Mouse (Mus musculus): ENCODE data around the gene Zcchc18. TPM values are rescaled to one million over a fixed set of nuclear protein-coding genes. Genes with fewer than 3 reads are reported as not detected.

The Zcchc18 gene
- polyA plus RNA-seq, 2 experiments: 0.04 to 0.14 TPM

GRCm38 (mm10) chrX:137030916-137031315, 38.0 kb downstream of the Zcchc18 start:
- Histone ChIP-seq H3K9ac (replicated peaks) (no peak overlapping the region), H3K27me3 (ENCODE audit: control insufficient read depth, insufficient read depth, low read length) (no peaks in the 10 kb centered on the region), H3K36me3 (replicated peaks; ENCODE audit: control insufficient read depth, insufficient read depth, low read depth) (no peaks in the 10 kb centered on the region), H3K9me3 (ENCODE audit: control insufficient read depth, low read length) (no peaks in the 10 kb centered on the region), H3K27ac (no peak overlapping the region), H3K4me1 (replicated peaks; ENCODE audit: control insufficient read depth in 2 of 2, insufficient read depth in 2 of 2, low read length in 1 of 2) (no peaks in the 10 kb centered on the region), H3K4me3 (ENCODE audit: insufficient read depth in 1 of 2, low read depth in 2 of 2, low read length in 2 of 2) (no peak overlapping the region), H3K4me2 (ENCODE audit: low read depth) (no peak overlapping the region)
- ATAC-seq (ENCODE audit: insufficient read depth) (no peak), DNase-seq (ENCODE audit: low read depth in 3 of 3, low spot score in 3 of 3) (no peak)
- 85% methylated on average over 8 of the region's 8 CpGs for WGBS (ENCODE audit: insufficient replicate concordance)
- no peak for TF ChIP-seq CTCF (IDR thresholded peaks at IDR 0.05; ENCODE audit: low read depth)
- no peak for TF ChIP-seq EP300 (IDR thresholded peaks at IDR 0.05; ENCODE audit: low read depth)

- ATAC-seq (ENCODE audit: insufficient read depth) (no peak), DNase-seq (ENCODE audit: low read depth in 3 of 3, low spot score in 3 of 3) (no peak)
- no peaks in the 10 kb centered on the region for H3K36me3 ChIP-seq (replicated peaks; ENCODE audit: control insufficient read depth, insufficient read depth, low read depth)
- no peak overlapping the region for H3K27ac ChIP-seq
- no peaks in the 10 kb centered on the region for H3K4me1 ChIP-seq (replicated peaks; ENCODE audit: control insufficient read depth in 2 of 2, insufficient read depth in 2 of 2, low read length in 1 of 2)
- no peaks in the 10 kb centered on the region for H3K27me3 ChIP-seq (ENCODE audit: control insufficient read depth, insufficient read depth, low read length)
- no peak overlapping the region for H3K4me3 ChIP-seq (ENCODE audit: insufficient read depth in 1 of 2, low read depth in 2 of 2, low read length in 2 of 2)
- H3K9ac ChIP-seq (replicated peaks): no peak overlapping the region
- no peaks in the 10 kb centered on the region for H3K9me3 ChIP-seq (ENCODE audit: control insufficient read depth, low read length)
- no peak overlapping the region for H3K4me2 ChIP-seq (ENCODE audit: low read depth)
- no peak for TF ChIP-seq EP300 (IDR thresholded peaks at IDR 0.05; ENCODE audit: low read depth)
- no peak for TF ChIP-seq CTCF (IDR thresholded peaks at IDR 0.05; ENCODE audit: low read depth)
- 82% methylated on average over 5 of the region's 5 CpGs for WGBS (ENCODE audit: insufficient replicate concordance)
Observed at GRCm38 (mm10) chrX:137031726-137032125, 38.8 kb downstream of the Zcchc18 start.

- no peaks in the 10 kb centered on the region for H3K27me3 ChIP-seq (ENCODE audit: control insufficient read depth, insufficient read depth, low read length)
- H3K36me3 ChIP-seq (replicated peaks; ENCODE audit: control insufficient read depth, insufficient read depth, low read depth): no peaks in the 10 kb centered on the region
- WGBS (ENCODE audit: insufficient replicate concordance): 53% methylated on average over 4 of the region's 4 CpGs
- no peak for TF ChIP-seq CTCF (IDR thresholded peaks at IDR 0.05; ENCODE audit: low read depth)
- H3K9me3 ChIP-seq (ENCODE audit: control insufficient read depth, low read length): no peaks in the 10 kb centered on the region
- H3K4me3 ChIP-seq (ENCODE audit: insufficient read depth in 1 of 2, low read depth in 2 of 2, low read length in 2 of 2): no peak overlapping the region
- H3K4me2 ChIP-seq (ENCODE audit: low read depth): no peak overlapping the region
- DNase-seq (ENCODE audit: low read depth in 3 of 3, low spot score in 3 of 3): no peak
- H3K9ac ChIP-seq (replicated peaks): no peak overlapping the region
- H3K27ac ChIP-seq: no peak overlapping the region
- peaks cover 0 to 2% of the 10 kb centered on the region in 2 experiments; a peak in 1 of 4 replicates for H3K4me1 ChIP-seq (replicated peaks; ENCODE audit: control insufficient read depth in 2 of 2, insufficient read depth in 2 of 2, low read length in 1 of 2)
- no peak for ATAC-seq (ENCODE audit: insufficient read depth)
Observed at GRCm38 (mm10) chrX:137034322-137034721, 41.4 kb downstream of the Zcchc18 start.

GRCm38 (mm10) chrX:137037470-137037999, 44.6 kb downstream of the Zcchc18 start:
- Histone ChIP-seq H3K9ac (replicated peaks) (peak overlapping the region; percentile 63), H3K36me3 (replicated peaks; ENCODE audit: control insufficient read depth, insufficient read depth, low read depth) (no peaks in the 10 kb centered on the region), H3K27ac (no peak overlapping the region), H3K9me3 (ENCODE audit: control insufficient read depth, low read length) (no peaks in the 10 kb centered on the region), H3K4me1 (replicated peaks; ENCODE audit: control insufficient read depth in 2 of 2, insufficient read depth in 2 of 2, low read length in 1 of 2) (peaks cover 0 to 2% of the 10 kb centered on the region in 2 experiments; a peak in 1 of 4 replicates), H3K27me3 (ENCODE audit: control insufficient read depth, insufficient read depth, low read length) (no peaks in the 10 kb centered on the region), H3K4me3 (ENCODE audit: insufficient read depth in 1 of 2, low read depth in 2 of 2, low read length in 2 of 2) (peak overlapping the region; percentile 68 to 76), H3K4me2 (ENCODE audit: low read depth) (peak overlapping the region; percentile 65)
- ATAC-seq (ENCODE audit: insufficient read depth) (peak; percentile 27; the same call in 1 of the 2 replicates), DNase-seq (ENCODE audit: low read depth in 3 of 3, low spot score in 3 of 3) (no peak)
- 12% methylated on average over 12 of the region's 12 CpGs for WGBS (ENCODE audit: insufficient replicate concordance)
- TF ChIP-seq CTCF (IDR thresholded peaks at IDR 0.05; ENCODE audit: low read depth) (no peak), EP300 (IDR thresholded peaks at IDR 0.05; ENCODE audit: low read depth) (no peak)

GRCm38 (mm10) chrX:137038000-137038483, 45.1 kb downstream of the Zcchc18 start, which contains the start of gene Slc25a53:
TSS of gene Slc25a53 (minus strand) at chrX:137038302.
- no peak for TF ChIP-seq CTCF (IDR thresholded peaks at IDR 0.05; ENCODE audit: low read depth)
- no peak for TF ChIP-seq EP300 (IDR thresholded peaks at IDR 0.05; ENCODE audit: low read depth)
- no peaks in the 10 kb centered on the region for H3K9me3 ChIP-seq (ENCODE audit: control insufficient read depth, low read length)
- peaks cover 0 to 2% of the 10 kb centered on the region in 2 experiments; a peak in 1 of 4 replicates for H3K4me1 ChIP-seq (replicated peaks; ENCODE audit: control insufficient read depth in 2 of 2, insufficient read depth in 2 of 2, low read length in 1 of 2)
- peak within 1 kb of the TSS; percentile 68 to 76 for H3K4me3 ChIP-seq (ENCODE audit: insufficient read depth in 1 of 2, low read depth in 2 of 2, low read length in 2 of 2)
- WGBS (ENCODE audit: insufficient replicate concordance): 17% methylated on average over 31 of the region's 31 CpGs
- ATAC-seq (ENCODE audit: insufficient read depth) (peak; percentile 91), DNase-seq (ENCODE audit: low read depth in 3 of 3, low spot score in 3 of 3) (peak; percentile 52 to 57 (median 55))
- peak within 1 kb of the TSS; percentile 63 for H3K9ac ChIP-seq (replicated peaks)
- no peaks in the 10 kb centered on the region for H3K27me3 ChIP-seq (ENCODE audit: control insufficient read depth, insufficient read depth, low read length)
- H3K4me2 ChIP-seq (ENCODE audit: low read depth): peak within 1 kb of the TSS; percentile 65
- H3K27ac ChIP-seq: peak within 1 kb of the TSS; percentile 42
- no peaks in the 10 kb centered on the region for H3K36me3 ChIP-seq (replicated peaks; ENCODE audit: control insufficient read depth, insufficient read depth, low read depth)
